Mouse (Mus musculus) kidney, adult 2 months (tissue): ENCODE measurements around the gene Lgals8.

Source experiments
- CTCF ChIP-seq: fragments of 200-500 bp; conservative IDR thresholded peaks from 2 replicates; pipeline ENCODE4 v1.5.1; 2011; ENCODE audit warnings: low read depth, mild to moderate bottlenecking, control low read depth, low read length, moderate library complexity, mixed read lengths; ENCODE audit not compliant: insufficient read depth, insufficient read length
- POLR2A ChIP-seq: fragments of 200-500 bp; IDR thresholded peaks from one replicate; pipeline ENCODE4 v1.6.1; 2011; ENCODE audit warnings: low read depth, low read length, control low read depth

DNA sequence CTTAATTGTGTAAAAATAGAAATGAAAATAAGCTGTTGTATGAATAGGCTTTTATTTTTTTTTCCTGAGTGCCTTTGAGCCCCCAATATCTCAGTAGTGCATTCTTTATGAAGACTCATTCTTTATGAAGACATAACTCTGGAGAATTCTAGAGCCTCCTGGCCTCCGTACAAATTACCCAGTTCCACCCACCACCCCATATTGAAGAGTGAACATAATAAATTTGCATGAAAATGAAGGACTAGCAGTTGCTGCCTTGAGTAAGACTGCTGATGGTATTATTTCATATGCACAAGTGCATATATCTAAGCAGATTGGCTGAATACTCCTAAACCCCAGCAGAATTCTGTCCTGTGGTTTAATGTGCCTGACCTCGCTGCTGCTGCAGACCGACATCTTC, 25.2 kb downstream of the Lgals8 start:
- TF ChIP-seq CTCF: no peak
- TF ChIP-seq POLR2A: no peak
